Mouse (Mus musculus): ENCODE measurements around the gene Bcl11a. TPM values are rescaled to one million over a fixed set of nuclear protein-coding genes. Genes with fewer than 3 reads are reported as not detected.

Gene Bcl11a
- polyA plus RNA-seq (2015; fragmentation: Nextera tagmentation; extraction: Ambion mirVana), result 0.95 and 1.3 TPM in 2 replicates

GRCm38 (mm10) chr11:24077795-24078705 is at the start of gene Bcl11a:
Bcl11a (plus strand) TSS chr11:24078056.
- ATAC-seq (replicated peaks; ENCODE audit: low FRiP score, low read depth), result peak; percentile 31

GRCm38 (mm10) chr11:24044025-24044424 is 33.8 kb upstream of the Bcl11a start:
- Histone ChIP-seq H3K4me3 (replicated peaks; ENCODE audit: low read depth, low read length) (no peak overlapping the region), H3K4me1 (replicated peaks; ENCODE audit: insufficient read depth, low read length) (no peaks in the 10 kb centered on the region), H3K4me2 (ENCODE audit: low read length) (no peak overlapping the region), H3K9me3 (replicated peaks; ENCODE audit: low read length) (no peaks in the 10 kb centered on the region), H3K27me3 (ENCODE audit: insufficient read depth, low read length) (no peaks in the 10 kb centered on the region; the same call in 1 of the 2 replicates), H3K9ac (ENCODE audit: low read depth, low read length) (no peak overlapping the region), H3K27ac (no peak overlapping the region), H3K36me3 (ENCODE audit: insufficient read depth, low read length) (no peaks in the 10 kb centered on the region)
- 69% methylated on average over 6 of the region's 6 CpGs for WGBS
- DNase-seq (ENCODE audit: low spot score) (no peak), ATAC-seq (replicated peaks; ENCODE audit: low FRiP score, low read depth) (no peak)
- no peak for TF ChIP-seq CTCF (IDR thresholded peaks at IDR 0.05; ENCODE audit: low read depth)

More at GRCm38 (mm10) chr11:24077795-24078705, at the start of gene Bcl11a:
- WGBS, result under 1% methylated on average over 42 of the region's 51 CpGs
- Histone ChIP-seq H3K9me3 (replicated peaks; ENCODE audit: low read length) (no peaks in the 10 kb centered on the region), H3K27ac (no peak within 1 kb of the TSS), H3K27me3 (ENCODE audit: insufficient read depth, low read length) (peaks cover 50% of the 10 kb centered on the region), H3K4me2 (ENCODE audit: low read length) (peak within 1 kb of the TSS; percentile 95), H3K36me3 (ENCODE audit: insufficient read depth, low read length) (no peaks in the 10 kb centered on the region), H3K4me1 (replicated peaks; ENCODE audit: insufficient read depth, low read length) (peaks cover 19% of the 10 kb centered on the region), H3K9ac (ENCODE audit: low read depth, low read length) (peak within 1 kb of the TSS; percentile 28), H3K4me3 (replicated peaks; ENCODE audit: low read depth, low read length) (peak within 1 kb of the TSS; percentile 58)
- TF ChIP-seq CTCF (IDR thresholded peaks at IDR 0.05; ENCODE audit: low read depth), result no peak
- peak; percentile 71 for DNase-seq (ENCODE audit: low spot score)

- Histone ChIP-seq H3K4me2 (ENCODE audit: low read length) (peak overlapping the region; percentile 56), H3K36me3 (ENCODE audit: insufficient read depth, low read length) (no peaks in the 10 kb centered on the region), H3K4me3 (replicated peaks; ENCODE audit: low read depth, low read length) (peak overlapping the region; percentile 34), H3K27me3 (ENCODE audit: insufficient read depth, low read length) (no peaks in the 10 kb centered on the region; the same call in none of the 2 replicates), H3K9ac (ENCODE audit: low read depth, low read length) (no peak overlapping the region), H3K27ac (no peak overlapping the region), H3K9me3 (replicated peaks; ENCODE audit: low read length) (no peaks in the 10 kb centered on the region), H3K4me1 (replicated peaks; ENCODE audit: insufficient read depth, low read length) (no peaks in the 10 kb centered on the region)
- TF ChIP-seq CTCF (IDR thresholded peaks at IDR 0.05; ENCODE audit: low read depth), result peak; percentile 99
- 5% methylated on average over 28 of the region's 28 CpGs for WGBS
- ATAC-seq (replicated peaks; ENCODE audit: low FRiP score, low read depth) (peak; percentile 72), DNase-seq (ENCODE audit: low spot score) (peak; percentile 76)
These were observed 28.4 kb upstream of the Bcl11a start for GRCm38 (mm10) chr11:24049226-24050031.

- 84% methylated on average over 11 of the region's 11 CpGs for WGBS
- no peaks in the 10 kb centered on the region for H3K36me3 ChIP-seq (ENCODE audit: insufficient read depth, low read length)
- no peak overlapping the region for H3K27ac ChIP-seq
- no peak overlapping the region for H3K4me3 ChIP-seq (replicated peaks; ENCODE audit: low read depth, low read length)
- ATAC-seq (replicated peaks; ENCODE audit: low FRiP score, low read depth) (no peak), DNase-seq (ENCODE audit: low spot score) (no peak)
- no peak for TF ChIP-seq CTCF (IDR thresholded peaks at IDR 0.05; ENCODE audit: low read depth)
- no peak overlapping the region for H3K9ac ChIP-seq (ENCODE audit: low read depth, low read length)
- H3K4me1 ChIP-seq (replicated peaks; ENCODE audit: insufficient read depth, low read length), result no peaks in the 10 kb centered on the region
- H3K27me3 ChIP-seq (ENCODE audit: insufficient read depth, low read length), result no peaks in the 10 kb centered on the region; the same call in none of the 2 replicates
- H3K9me3 ChIP-seq (replicated peaks; ENCODE audit: low read length), result no peaks in the 10 kb centered on the region
- H3K4me2 ChIP-seq (ENCODE audit: low read length), result no peak overlapping the region
These were observed 27.7 kb upstream of the Bcl11a start for GRCm38 (mm10) chr11:24050032-24050757.

- 73% methylated on average over 6 of the region's 6 CpGs for WGBS
- DNase-seq (ENCODE audit: low spot score), result peak; percentile 8
These were observed 25.0 kb upstream of the Bcl11a start for GRCm38 (mm10) chr11:24052882-24053281.

More at GRCm38 (mm10) chr11:24052882-24053281, 25.0 kb upstream of the Bcl11a start:
- Histone ChIP-seq H3K4me2 (ENCODE audit: low read length) (no peak overlapping the region), H3K4me3 (replicated peaks; ENCODE audit: low read depth, low read length) (no peak overlapping the region), H3K9ac (ENCODE audit: low read depth, low read length) (no peak overlapping the region), H3K36me3 (ENCODE audit: insufficient read depth, low read length) (no peaks in the 10 kb centered on the region), H3K27ac (no peak overlapping the region), H3K9me3 (replicated peaks; ENCODE audit: low read length) (no peaks in the 10 kb centered on the region), H3K27me3 (ENCODE audit: insufficient read depth, low read length) (no peaks in the 10 kb centered on the region; the same call in 1 of the 2 replicates), H3K4me1 (replicated peaks; ENCODE audit: insufficient read depth, low read length) (no peaks in the 10 kb centered on the region)
- no peak for ATAC-seq (replicated peaks; ENCODE audit: low FRiP score, low read depth)
- peak; percentile 42; the same call in 1 of the 2 replicates for TF ChIP-seq CTCF (IDR thresholded peaks at IDR 0.05; ENCODE audit: low read depth)

Data from kidney, postnatal 0 days (tissue).